Mouse (Mus musculus) heart, postnatal 10 days (tissue): ENCODE data around the gene Pcsk5. TPM values are rescaled to one million over a fixed set of nuclear protein-coding genes. Genes with fewer than 3 reads are reported as not detected.

ENCODE experiments used
- DNase-seq, 2 experiments: peaks; one replicate each; pipeline ENCODE4 v3.0.0; 2021
- intact Hi-C: fragments of 180-260 bp; cut with DNase I; formaldehyde crosslinking; loops from one replicate; pipeline ENCODE4 v1.15.1; 2025
- total RNA-seq, 2 experiments: library from RNA; stranded (reverse); gene quantifications; 2 replicates each; pipeline ENCODE4 v1.2.3; 2021

Pcsk5 gene
- total RNA-seq, 2 experiments from 2014 or later: 6.7 TPM

DNA sequence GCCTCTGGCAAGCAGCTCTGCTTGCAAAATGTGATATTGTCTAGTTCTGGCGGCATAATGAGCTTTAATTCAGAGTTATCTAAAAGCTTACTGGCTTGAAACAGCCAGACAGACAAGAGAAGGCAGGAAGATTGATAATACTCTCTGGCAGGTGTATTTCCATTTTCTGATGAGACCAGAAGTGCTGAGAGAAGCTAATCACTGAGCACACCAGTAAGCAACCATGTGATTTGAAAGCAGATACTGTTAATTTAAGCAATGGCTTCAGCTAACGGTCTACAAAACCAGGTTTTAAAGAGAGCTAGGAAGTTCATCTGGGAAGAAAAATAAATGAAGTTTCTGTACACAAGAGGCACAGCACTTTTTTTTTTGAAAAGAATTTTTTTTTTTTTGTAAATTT lies 237.1 kb downstream of the Pcsk5 start:
- DNase-seq: no peak
- intact Hi-C loops: no loop called here

DNA sequence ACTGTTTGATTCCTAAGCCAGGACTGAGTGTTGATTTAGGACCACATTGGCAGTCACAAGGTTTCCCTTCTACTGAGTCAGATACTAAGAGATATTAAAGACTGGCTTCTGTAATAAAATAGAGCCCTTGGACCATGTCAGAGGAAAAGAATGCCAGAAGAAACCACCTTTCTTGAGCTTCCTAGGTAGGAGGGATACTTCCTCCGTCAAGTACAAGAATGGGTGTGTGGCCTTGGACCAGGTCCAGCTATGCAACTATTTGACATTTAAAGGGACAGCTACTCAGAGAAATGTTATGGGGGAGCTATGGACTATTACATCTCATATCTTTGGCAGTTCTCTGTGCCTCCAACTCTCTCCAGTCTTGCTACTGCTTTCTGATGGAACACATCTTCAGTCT lies 244.6 kb downstream of the Pcsk5 start:
- intact Hi-C loops: no loop called here
- DNase-seq: peak; percentile 23 to 33

DNA sequence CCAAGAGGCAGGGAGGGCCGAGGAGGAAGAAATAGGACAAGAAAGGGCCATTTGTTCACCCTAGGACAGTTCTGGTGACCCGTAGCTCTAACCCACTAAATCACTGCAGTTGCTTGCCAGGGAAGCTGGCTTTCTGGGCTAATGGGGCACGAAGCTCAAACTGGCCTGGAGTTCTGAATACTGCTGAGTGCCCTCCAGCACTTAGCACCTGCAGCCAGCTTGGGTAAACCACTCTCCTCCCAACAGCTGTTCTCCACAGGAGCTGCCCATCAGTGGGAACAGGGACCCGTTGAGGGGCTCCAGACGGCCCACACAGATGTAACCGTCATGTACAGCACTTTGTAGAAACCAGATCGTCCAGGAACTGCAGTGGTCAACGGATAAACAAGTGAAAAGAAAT lies 246.1 kb downstream of the Pcsk5 start:
- intact Hi-C loops: no loop called here
- DNase-seq: peak in 1 of 2 experiments; percentile 9

DNA sequence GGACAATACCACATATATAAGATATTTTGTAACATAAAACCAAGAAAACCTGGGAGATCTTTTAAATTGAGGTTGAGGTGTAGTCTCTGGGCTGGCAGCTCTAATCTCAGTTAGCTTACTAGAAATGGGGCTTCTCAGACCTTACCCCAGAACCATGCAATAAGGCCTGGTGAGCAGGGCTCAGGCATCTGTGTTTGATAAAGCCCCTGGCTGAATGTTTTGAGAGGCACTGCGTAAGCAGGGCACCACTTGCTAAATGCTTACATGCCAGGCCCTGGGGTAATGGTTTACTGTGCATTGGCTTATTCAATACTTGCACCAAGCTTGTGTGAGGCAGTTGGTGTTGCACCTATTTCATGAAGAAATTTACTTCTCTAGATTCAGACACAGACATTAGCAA lies 247.1 kb downstream of the Pcsk5 start:
- intact Hi-C loops: no loop called here

DNA sequence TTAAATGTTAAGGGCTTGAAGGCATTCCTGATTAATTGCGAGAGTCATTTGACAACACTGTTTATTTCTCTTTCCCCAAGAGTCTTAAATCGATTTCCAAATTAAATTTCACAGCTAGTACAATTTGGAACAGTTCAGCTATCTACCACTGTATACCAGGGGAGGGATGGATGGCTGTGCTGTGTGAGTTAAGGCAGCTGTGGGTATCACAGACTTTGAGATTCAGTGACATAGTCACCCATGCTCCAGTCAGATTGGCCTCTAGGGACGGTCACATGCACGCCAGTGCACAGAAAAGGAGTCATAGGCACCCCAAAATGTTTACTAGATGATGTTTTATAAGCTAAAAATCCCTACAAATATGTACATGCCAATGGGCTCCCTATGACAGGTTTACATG lies 260.0 kb downstream of the Pcsk5 start:
- intact Hi-C loops: no loop called here

More for the DNA sequence above, 247.1 kb downstream of the Pcsk5 start:
- DNase-seq: no peak

DNA sequence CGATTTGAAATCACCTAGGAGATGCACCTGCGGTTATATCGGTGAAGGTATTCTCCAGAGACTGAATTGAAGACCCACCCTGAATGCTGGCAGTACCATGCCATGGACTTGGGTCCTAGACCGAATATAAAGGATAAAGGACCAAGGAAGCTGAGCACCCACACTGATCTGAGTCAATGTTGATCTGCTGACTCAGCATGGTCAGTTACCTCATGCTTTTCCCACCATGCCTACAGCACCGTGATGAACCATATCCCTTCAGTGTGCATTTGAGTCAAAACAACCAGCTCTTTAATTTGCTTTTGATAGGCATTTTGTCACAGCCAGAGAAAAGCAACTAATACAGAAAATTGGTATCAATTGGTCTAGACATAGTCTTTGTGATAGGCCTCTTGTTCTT lies 262.9 kb downstream of the Pcsk5 start:
- intact Hi-C loops: no loop called here
- no peak for DNase-seq

More for the DNA sequence above, 260.0 kb downstream of the Pcsk5 start:
- no peak for DNase-seq

DNA sequence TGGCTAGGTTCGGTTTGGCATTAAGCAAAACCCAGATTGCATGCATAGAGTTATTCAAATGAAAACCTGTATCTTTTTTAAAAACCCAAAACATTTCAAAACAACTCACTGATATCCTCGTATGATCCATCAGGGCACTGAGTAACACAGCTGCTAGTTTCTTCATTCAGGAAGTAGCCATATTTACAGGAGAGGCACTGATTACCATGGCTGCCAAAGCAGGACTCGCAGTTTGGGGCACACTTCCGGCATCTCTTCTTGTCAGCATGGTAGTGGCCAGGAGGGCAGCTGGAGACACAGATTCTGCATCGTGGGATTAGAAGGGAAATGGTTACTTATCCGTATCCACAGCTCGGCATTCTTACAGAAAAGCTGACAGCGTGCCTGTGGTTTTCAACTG lies 265.1 kb downstream of the Pcsk5 start:
- no peak for DNase-seq
- intact Hi-C loops: no loop called here

DNA sequence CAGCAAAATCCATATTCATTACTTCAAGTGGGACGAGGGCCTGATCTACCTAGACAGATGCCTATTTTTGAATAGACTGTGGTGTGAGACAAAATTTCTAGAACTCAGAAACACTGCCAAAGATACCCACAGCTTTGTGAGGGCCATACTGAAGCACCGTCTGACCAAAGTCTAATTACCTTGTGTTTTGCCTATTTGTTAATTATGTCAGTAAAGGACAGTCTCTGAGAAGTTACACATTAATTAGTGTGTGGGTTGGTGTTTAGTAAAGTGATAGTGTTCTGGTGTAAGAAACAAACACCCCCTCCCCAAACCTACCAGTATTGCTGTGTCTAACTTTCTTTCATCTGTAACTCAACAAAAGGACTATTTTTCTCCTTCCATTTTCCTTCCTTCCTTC lies 266.5 kb downstream of the Pcsk5 start:
- intact Hi-C loops: no loop called here
- no peak for DNase-seq

DNA sequence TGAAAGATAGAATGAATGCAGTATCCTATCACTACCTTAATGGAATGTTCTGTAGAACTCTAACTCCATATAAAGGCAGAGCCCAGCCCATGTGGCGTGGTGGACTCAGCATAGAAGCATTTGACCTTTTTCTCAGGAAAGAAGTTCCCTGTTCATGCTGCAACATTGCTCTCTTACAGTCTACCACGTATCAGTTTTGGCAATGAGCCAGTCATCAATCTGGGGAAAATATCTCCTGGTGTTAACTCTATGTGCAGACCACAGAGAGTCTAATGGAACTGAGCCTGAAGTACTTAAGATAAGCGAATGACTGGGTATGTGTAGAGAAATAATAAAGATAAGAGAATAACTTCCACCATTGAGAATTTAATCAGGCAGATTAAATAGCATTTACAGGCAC lies 270.2 kb downstream of the Pcsk5 start:
- DNase-seq: no peak
- intact Hi-C loops: no loop called here

DNA sequence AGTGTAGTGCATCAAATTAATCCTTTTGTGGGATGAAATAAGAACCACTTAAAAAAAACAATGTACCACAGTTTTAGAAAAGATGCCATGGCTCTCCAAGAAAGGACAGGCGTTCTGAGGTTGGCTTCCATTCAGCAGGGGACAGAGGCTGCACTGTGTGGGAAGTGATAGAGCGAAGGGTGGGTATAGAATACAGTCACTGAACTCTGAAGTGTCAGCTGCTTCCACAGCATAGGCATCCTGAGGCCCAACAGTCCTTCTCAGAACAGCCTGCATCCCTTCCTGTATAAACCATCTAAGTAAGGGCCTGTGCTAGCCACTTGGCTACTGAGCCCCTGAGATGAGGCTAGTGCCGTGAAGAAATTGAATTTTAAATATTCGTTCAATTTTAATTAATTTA lies 271.3 kb downstream of the Pcsk5 start:
- intact Hi-C loops: no loop called here
- no peak for DNase-seq

DNA sequence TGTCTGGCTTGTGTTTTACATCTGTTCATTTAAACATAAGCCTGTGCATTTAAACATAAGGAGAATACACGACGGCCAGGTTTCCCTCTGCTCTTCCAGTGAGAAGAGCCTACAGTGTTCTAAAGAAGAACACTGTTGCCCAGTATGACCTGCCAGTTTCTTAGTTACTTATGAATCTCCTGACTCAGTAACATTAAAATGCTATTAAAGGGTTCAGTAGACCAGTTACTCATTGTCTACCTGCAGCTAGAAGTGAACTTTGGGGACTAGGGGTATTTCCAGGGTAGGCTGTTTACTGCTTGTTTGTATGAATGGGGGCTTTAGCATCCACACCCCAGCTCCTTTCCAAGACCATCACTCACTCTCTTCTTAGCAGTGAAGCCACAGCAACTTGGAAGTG lies 278.7 kb downstream of the Pcsk5 start:
- intact Hi-C loops: no loop called here
- DNase-seq: no peak

DNA sequence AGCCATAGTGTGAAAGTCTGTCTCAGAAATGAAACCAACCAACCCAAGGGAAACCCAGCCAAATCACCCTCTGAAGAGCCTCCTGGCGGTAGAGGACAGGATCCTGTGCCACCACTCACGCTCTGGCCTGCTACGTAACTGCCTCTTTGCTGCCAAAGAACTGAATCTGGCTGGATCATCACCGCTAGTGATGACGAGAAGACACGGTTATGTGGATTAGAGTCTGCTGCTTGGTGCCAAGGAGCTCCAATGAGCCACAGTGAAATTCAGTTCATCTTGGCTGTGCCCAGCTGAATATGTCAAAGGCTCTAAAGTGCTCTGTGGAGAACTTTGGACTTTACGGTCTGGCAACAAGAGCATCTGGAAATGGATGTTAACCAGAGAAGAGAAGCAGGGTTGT lies 282.3 kb downstream of the Pcsk5 start:
- intact Hi-C loops: no loop called here
- peak; percentile 8 to 11 for DNase-seq

DNA sequence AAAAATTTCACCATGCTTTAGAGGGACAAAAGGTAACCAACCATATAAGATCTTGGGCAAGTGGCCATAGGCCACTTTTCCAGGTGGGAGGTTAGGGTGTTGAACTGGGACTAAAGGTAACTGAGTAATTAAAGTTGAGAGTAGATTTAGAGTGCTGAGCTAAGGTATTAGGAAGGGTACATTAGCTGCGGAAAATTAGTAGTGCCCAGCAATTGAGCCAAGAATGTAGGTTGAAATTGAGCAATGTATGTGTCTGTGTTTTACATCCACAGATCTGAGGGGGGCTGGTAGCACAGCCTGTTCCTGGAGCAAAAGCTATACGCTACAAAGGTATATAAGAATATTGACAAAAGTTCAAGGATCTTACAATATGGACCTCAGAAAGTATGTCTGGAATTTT lies 282.9 kb downstream of the Pcsk5 start:
- no peak for DNase-seq
- intact Hi-C loops: no loop called here

DNA sequence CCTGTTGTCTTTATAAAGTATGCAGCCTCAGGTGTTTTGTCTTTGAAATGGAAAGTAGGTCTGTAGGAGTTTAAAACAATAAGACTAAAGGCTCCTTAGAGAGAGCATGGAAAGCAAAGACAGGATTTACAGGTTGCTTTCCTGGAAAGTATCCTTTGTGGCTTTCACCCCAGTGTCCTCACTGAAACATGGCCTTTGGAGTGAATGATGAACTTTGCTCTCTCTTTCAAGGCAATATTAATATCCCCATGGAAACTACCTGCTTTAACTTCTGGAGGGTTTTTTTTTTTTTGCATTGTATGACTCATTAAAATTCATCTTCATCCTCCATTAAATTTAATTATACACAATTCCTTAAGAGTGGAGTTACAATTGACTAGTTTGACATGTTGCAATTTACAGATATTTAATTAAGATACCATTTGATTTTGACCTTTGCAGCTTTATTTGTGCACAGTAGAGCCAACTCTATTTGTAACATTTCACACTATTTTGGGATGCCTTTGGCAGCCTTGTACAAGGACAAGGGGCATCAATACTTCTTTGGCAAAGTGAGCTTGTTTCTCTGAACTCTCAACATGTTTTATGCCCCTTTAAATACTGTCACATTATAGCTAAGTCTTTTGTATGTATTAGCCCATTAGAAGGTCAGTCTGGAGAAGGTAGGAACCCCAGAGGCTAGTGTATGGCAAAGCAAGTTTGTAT lies 283.9 kb downstream of the Pcsk5 start:
- no peak for DNase-seq
- intact Hi-C loops: no loop called here

DNA sequence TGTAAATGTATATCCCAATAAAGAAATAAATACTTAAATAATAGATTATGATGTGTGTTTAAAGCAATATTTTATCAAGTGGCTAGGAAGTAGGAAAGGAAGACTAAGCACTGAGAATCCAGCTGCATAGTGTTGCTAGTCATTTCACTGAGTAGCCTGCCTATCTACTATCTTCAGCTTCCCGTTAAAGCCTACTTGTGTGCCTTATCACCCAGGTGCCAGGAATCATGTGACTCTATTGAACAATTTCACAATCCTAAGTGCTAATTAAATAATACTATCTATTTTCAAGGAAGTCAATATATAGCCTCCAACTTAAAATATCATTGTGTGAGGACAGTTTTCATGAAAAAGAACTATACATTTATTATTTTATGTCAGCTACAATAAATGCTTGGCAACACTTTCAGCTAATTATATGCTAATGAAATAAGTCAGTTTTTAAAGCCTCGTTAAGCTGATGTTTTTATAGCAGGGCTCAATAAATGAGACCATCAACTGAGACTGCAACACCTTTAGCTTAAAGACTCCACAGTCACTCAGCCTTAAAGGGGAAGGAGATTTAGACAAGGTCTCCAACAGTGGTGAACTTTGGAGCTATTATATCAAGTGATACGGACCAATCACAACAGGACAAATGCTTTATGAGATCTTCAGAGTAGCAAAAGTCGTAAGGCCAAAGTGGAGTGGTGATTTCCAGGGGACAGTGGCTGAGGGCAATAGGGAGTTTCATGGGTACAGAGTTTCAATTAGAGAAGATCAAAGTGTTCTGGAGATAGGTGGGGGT lies 308.5 kb downstream of the Pcsk5 start:
- intact Hi-C loops: no loop called here
- no peak for DNase-seq

DNA sequence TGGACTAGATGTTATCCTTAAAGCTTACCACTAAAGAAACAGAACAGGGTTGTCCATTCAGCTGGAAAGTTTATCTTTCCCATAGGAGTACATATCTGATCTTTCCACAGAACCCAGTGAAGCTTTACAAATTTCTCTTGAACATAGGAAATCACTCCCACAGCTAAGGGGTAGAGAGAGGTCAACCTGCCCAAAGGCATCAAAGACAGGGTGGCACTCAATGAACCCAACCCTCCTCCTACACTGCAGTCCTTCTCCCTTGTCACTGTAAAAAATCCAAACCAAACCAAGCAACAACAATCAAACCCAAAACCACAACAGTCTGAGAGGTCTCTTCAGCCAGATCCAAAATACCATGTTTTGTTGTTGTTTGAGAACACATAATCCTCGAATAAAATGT lies 311.9 kb downstream of the Pcsk5 start:
- no peak for DNase-seq

DNA sequence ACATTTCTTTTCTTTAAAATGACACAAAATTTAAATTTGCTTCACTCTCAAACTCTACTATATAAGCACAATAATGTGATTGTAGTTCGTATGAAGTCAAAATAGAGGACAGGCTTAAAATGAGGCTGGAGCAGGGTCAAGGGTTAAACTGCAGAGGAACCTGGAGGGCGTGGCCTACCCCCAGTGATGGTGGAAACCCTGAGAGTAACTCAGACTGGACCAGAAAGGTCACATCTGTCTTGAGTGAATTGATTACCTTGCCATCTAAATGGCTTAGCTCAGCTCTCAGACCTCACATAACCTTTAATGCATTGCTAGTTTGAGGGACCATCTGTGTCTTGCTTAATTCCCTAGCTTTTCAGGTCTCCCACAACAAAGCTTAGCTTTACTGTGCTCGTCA lies 323.0 kb downstream of the Pcsk5 start:
- no peak for DNase-seq
- intact Hi-C loops: no loop called here

More for the DNA sequence above, 311.9 kb downstream of the Pcsk5 start:
- intact Hi-C loops: no loop called here

DNA sequence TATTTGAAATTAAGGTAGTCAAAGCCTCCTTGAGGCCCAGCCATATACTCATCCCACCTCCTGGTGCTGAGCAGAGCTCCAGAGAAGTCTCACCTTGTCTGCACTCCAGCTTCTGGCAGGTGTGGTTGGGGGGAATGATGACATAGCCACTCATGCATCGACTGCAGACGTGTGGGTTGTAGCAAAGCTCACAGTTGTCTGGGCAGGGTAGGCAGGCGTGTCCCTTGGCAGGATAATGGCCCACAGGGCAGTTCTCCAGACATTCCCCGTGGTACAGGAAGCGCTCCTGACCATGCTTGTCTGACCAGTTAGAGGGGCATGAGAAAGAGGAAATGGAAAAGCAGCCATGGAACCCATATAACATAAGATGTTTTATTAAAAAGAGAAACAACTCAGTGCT lies 326.1 kb downstream of the Pcsk5 start:
- intact Hi-C loops: no loop called here
- no peak for DNase-seq

DNA sequence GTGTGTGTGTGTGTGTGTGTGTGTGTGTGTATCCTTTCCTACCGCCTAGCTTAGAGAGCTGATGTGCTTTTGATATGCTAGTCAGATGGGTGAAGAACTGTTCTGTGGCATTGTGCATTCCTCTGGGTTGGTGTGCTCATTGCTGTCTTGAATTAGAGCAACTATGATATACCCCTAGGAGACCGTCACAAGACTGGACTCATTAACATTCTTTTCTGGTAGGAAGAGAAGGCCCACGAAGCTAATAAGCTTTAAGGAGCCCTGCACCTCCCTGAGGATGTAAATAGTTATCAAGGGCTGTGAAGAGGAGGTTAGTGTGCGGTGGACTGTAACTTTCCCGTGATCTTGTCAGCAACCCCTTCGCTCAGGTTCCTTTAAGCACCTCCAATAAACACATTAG lies 333.2 kb downstream of the Pcsk5 start:
- intact Hi-C loops: no loop called here
- no peak for DNase-seq

DNA sequence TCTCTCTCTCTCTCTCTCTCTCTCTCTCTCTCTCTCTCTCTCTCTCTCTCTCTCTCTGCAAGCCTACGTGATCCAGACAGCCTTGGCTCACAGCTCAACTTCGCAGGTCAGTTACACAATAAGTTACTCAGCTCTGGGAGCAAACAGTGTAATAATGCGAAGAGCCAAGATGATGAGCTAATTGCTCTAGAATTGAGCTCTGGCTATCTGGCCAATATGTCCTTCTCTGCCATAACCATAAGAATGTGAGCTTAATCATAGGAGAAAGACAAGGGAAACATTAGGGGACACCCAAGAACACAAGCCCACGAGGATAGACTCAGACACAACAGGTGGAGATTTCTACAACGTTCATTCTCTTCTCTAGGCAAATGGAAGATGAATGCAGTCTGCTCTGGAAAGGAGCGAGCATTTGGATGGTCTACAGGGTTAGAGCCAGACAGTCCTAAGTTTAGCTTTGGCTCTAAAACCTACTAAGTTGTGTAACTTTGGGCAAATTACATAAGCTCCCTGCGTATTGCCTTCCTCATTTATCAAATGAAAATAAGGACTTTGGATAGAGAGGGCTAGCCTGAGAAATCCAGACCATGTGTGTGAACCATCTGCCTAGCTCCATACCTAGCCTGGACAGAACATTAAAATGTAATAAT lies 338.7 kb downstream of the Pcsk5 start:
- intact Hi-C loops: no loop called here
- DNase-seq: peak; percentile 38 to 42

DNA sequence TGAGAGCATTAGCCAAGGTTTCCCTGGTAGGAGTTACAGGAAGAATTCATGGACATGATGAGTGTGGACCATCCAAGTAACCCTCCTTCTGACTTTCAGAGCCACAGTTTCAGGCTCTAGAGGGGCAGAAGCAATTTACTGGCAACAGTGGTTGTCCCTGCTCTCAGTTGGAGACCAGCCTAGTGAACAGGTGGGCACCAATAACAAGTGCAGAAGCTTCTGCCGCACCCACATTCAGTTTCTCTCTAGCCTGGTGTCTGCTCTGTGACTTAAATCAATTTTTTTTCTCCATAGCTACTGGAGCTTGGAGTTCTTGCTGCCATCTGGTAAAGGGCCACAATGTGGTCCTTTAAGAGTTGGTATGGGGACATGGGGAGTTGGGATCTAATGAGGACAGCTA lies 341.3 kb downstream of the Pcsk5 start:
- intact Hi-C loops: no loop called here

More for the DNA sequence above, 341.3 kb downstream of the Pcsk5 start:
- no peak for DNase-seq
